Mouse (Mus musculus) liver, embryonic 12.5 days (tissue): Measurements from ENCODE around the gene Mycl. TPM values are rescaled to one million over a fixed set of nuclear protein-coding genes. Genes with fewer than 3 reads are reported as not detected.

ENCODE experiments used
- ATAC-seq: fragments of 200-750 bp; cut with Nextera tagmentation; 2 replicates; pipeline ENCODE4 v1.8.0; 2017; ENCODE audit warnings: moderate number of reproducible peaks, mild to moderate bottlenecking, moderate library complexity
- H3K27ac ChIP-seq: fragments of 300-500 bp; sonication (generic); 2 replicates; pipeline ENCODE4 v1.5.1; 2016; ENCODE audit warnings: mild to moderate bottlenecking
- H3K27me3 ChIP-seq: fragments of 300-500 bp; sonication (generic); replicated peaks from 2 replicates; pipeline ENCODE4 v1.6.1; 2016; ENCODE audit warnings: mild to moderate bottlenecking, moderate library complexity
- H3K36me3 ChIP-seq: fragments of 300-500 bp; sonication (generic); 2 replicates; pipeline ENCODE4 v1.6.1; 2016; ENCODE audit warnings: mild to moderate bottlenecking, moderate library complexity
- H3K4me1 ChIP-seq: fragments of 300-500 bp; sonication (generic); 2 replicates; pipeline ENCODE4 v1.6.1; 2016
- H3K4me2 ChIP-seq: fragments of 300-500 bp; sonication (generic); 2 replicates; pipeline ENCODE4 v1.6.1; 2016; ENCODE audit warnings: mild to moderate bottlenecking, moderate library complexity
- H3K4me3 ChIP-seq: fragments of 300-500 bp; sonication (generic); 2 replicates; pipeline ENCODE4 v1.5.1; 2016; ENCODE audit warnings: mild to moderate bottlenecking, moderate library complexity
- H3K9ac ChIP-seq: fragments of 300-500 bp; sonication (generic); 2 replicates; pipeline ENCODE4 v1.6.1; 2016; ENCODE audit warnings: mild to moderate bottlenecking, moderate library complexity
- H3K9me3 ChIP-seq: fragments of 300-500 bp; sonication (generic); replicated peaks from 2 replicates; pipeline ENCODE4 v1.6.1; 2016; ENCODE audit warnings: mild to moderate bottlenecking, moderate library complexity
- WGBS: fragments of 180-500 bp; shearing (Covaris S2); methylation state at CpG from one replicate; pipeline ENCODE4 v1.1.7; 2016; ENCODE audit not compliant: insufficient replicate concordance; 5-methylcytosine and 5-hydroxymethylcytosine counted together
- polyA plus RNA-seq: library from polyadenylated mRNA; unstranded; fragments of >200 nt; fragmentation: Nextera tagmentation; extraction: Ambion mirVana; gene quantifications from 2 replicates; pipeline ENCODE4 v1.2.1, GENCODE M21; 2016

Gene Mycl
- 1.2 and 1.6 TPM in 2 replicates for polyA plus RNA-seq

DNA sequence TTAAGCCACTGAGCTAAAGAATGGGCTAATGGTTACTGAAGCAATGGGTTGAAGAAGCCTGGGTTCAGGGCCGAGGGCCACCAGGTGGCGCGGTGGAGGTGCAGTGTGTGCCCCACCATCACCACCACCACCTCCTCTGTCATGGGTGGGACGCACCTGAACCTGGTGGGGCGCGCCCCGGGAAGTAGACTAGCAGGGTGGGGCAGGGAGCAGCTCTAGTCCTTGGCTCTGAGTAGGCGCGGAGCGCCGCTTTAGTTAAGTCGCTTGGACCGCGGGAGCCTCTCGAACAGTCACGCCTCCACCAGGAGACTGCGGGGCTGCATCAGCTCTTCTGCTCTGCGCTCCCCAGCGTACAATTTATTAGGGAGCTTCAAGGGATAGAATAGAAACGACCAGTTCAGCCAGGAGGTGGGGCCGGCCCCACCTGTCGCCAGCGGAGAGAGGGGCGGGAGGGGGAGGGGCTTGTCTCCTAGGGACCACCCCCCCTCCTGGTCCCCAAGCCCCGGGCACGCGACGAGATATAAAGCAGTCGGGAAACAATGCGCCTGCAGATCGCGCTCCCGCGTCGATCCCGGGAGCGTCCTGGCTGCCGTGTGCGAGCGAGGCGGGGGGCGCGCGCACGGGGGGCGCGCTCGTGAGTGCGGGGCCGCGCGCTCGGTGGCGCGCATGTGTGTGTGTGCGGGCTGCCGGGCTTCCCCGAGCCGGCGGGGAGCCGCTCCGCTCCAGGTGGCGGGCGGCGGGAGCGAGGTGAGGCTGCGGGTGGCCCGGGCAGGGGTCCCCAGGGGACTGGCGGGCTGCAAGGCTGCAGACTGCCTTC lies at the start of gene Mycl:
Mycl (plus strand) TSS at position 249 of the 817 bp plus-strand sequence.
- Histone ChIP-seq H3K27ac (no peak within 1 kb of the TSS), H3K9ac (peak within 1 kb of the TSS; percentile 40), H3K27me3 (peaks cover 65% of the 10 kb centered on the region), H3K4me3 (peak within 1 kb of the TSS; percentile 65), H3K36me3 (no peaks in the 10 kb centered on the region), H3K9me3 (no peaks in the 10 kb centered on the region), H3K4me2 (peak within 1 kb of the TSS; percentile 94), H3K4me1 (peaks cover 19% of the 10 kb centered on the region)
- ATAC-seq: peak; percentile 70
- WGBS: under 1% methylated on average over 69 of the region's 69 CpGs

DNA sequence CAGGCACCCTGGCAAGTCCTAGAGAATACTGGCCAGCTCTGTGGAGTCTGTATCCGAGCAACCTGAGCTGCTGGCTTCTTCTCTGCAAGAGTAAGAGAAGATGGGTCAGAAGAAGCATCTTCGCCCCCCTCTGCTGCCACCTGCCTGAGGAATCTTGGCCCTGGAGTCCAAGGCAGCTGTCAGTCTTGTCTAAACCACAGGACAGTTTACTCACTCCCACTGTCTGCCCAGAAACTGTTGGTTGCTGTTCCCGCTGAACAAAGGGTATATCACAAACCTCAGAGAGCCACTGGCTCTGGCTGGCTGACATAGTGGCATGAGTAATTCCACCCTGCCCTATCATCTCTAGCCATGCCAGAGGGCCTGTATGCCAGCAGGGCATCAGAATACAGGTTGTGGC lies 48.2 kb upstream of the Mycl start:
- Histone ChIP-seq H3K27ac (no peak overlapping the region), H3K4me1 (no peaks in the 10 kb centered on the region), H3K4me2 (no peak overlapping the region), H3K4me3 (no peak overlapping the region), H3K36me3 (no peaks in the 10 kb centered on the region), H3K9ac (no peak overlapping the region), H3K27me3 (peaks cover 23% of the 10 kb centered on the region; the same call in 1 of the 2 replicates), H3K9me3 (no peaks in the 10 kb centered on the region)
- WGBS: 58% methylated on average over 3 of the region's 3 CpGs
- ATAC-seq: no peak

DNA sequence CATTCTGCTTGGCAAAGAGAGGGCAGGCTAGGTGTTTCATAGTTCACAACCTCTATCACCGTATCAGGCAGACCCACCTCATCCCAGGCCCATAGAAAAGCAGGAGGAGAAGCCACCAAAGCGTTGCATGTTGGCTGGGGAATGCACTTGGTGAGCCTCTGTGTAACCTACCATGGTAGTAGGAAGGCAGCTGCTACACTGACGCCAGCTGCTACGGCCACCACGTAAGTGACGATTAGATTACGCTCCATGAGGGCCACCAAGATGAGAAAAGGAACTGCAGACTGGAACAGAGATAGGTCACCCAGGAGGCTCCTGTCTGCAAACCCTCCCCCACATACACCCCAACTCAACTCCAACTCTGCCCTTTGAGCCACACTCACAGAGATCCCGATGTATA lies 46.4 kb upstream of the Mycl start:
- WGBS: 53% methylated on average over 8 of the region's 8 CpGs
- Histone ChIP-seq H3K9me3 (no peaks in the 10 kb centered on the region), H3K27me3 (peaks cover 18% of the 10 kb centered on the region; the same call in 1 of the 2 replicates), H3K4me2 (no peak overlapping the region), H3K9ac (no peak overlapping the region), H3K4me1 (no peaks in the 10 kb centered on the region), H3K27ac (no peak overlapping the region), H3K36me3 (no peaks in the 10 kb centered on the region), H3K4me3 (no peak overlapping the region)
- ATAC-seq: no peak

DNA sequence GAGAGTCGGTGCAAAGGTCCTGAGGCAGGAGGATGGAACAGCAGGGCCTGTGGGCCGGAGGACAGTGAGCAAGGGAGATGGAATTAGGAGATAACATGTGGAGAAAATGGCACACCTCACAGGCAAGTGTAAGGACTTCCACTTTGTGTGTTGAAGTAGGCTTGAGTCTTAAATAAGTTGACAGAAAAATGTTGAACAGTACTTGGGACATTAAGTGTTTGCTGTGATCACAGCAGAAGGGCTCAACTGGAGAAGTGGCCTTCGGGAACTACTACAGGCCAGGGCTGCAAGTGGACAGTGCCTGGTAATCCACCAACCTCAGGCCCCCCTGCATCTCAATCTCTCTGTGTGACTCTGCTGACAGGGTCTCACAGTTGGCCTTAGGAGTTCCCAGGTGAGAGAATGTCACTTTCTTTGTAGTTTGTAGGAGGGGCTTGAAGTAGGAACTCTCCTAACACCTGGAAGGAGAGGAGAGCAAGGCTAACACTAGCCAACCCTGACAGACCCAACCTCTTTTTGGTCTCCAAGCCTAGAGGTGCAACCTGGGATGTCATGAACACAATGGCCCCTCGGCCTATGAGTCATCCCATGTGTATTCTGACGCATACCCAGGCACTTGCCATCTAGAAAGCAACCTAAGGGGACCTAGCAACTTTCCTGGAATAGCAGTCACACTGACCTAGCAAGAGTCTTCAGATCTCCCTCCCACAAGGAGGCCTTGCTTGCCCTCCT lies 40.6 kb upstream of the Mycl start:
- Histone ChIP-seq H3K27ac (peak overlapping the region; percentile 12; the same call in 1 of the 2 replicates), H3K36me3 (no peaks in the 10 kb centered on the region), H3K4me3 (peak overlapping the region; percentile 33; the same call in 1 of the 2 replicates), H3K9ac (peak overlapping the region; percentile 29; the same call in 1 of the 2 replicates), H3K4me1 (peaks cover 23% of the 10 kb centered on the region), H3K9me3 (no peaks in the 10 kb centered on the region), H3K27me3 (peaks cover 46% of the 10 kb centered on the region), H3K4me2 (peak overlapping the region; percentile 67)
- 53% methylated on average over 5 of the region's 5 CpGs for WGBS
- ATAC-seq: no peak

DNA sequence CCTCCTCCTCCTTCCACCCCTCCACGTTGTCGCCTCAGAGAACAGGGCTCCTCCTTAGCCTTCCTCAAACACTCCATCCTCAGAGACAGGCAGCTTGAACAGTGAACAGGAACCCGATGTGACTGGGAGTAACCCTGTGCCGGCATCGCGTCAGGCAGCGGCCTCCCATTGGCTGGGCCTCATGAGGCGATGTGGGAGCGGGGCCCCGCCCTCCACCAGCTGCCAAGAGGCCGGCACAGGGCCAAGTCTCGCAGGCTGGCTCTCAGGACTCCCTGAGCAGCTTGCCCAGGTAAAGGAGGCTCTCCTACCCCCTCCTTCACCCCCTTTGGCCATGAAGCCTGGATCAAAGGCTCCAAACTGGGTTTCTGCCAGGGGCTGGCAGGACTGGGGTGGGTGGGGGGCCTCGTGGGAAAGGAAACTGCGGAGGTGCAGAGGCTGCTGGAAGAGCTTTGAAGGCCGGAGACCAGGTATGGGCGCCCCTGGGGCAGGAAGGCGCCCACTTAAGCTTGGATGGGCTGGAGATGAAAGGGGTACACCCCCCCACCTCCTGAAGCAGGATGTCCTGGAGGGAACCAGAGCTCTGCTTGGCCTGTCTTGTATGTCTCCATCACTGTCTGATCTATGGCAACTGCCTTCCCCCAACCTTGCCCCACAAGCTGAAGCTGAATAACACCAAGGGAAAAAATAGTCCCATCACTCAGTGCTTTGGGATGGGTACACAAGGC lies 39.9 kb upstream of the Mycl start:
- Histone ChIP-seq H3K36me3 (no peaks in the 10 kb centered on the region), H3K27me3 (peaks cover 53% of the 10 kb centered on the region), H3K9me3 (no peaks in the 10 kb centered on the region), H3K4me3 (peak overlapping the region; percentile 33), H3K27ac (peak overlapping the region; percentile 41; the same call in 1 of the 2 replicates), H3K4me2 (peak overlapping the region; percentile 67), H3K4me1 (peaks cover 29% of the 10 kb centered on the region), H3K9ac (peak overlapping the region; percentile 66)
- 10% methylated on average over 17 of the region's 17 CpGs for WGBS
- ATAC-seq: peak; percentile 98

DNA sequence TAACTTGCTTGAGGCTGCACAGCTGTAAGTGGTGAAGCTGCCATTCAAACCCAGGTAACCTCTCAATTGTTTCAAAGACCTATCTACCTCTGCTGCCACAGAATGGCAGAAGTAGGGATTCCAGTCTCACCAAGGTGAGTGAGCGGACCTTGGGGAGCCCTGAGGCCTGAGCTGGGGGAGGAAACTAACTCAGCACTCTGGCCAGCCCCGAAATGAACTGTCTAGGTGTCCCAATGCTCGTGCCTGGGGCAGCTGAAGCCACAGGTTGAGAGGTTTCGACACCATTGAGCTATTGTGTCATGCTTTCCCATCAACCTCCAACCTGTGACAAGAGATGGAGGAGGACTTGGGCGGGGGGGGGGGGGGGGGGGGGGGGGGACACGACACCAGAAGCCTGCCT lies 39.2 kb upstream of the Mycl start:
- no peak for ATAC-seq
- Histone ChIP-seq H3K4me1 (peaks cover 36% of the 10 kb centered on the region), H3K4me2 (peak overlapping the region; percentile 67; the same call in 1 of the 2 replicates), H3K27ac (no peak overlapping the region), H3K9ac (no peak overlapping the region), H3K36me3 (no peaks in the 10 kb centered on the region), H3K4me3 (no peak overlapping the region), H3K9me3 (no peaks in the 10 kb centered on the region), H3K27me3 (peaks cover 55% of the 10 kb centered on the region)
- 82% methylated on average over 4 of the region's 6 CpGs for WGBS

DNA sequence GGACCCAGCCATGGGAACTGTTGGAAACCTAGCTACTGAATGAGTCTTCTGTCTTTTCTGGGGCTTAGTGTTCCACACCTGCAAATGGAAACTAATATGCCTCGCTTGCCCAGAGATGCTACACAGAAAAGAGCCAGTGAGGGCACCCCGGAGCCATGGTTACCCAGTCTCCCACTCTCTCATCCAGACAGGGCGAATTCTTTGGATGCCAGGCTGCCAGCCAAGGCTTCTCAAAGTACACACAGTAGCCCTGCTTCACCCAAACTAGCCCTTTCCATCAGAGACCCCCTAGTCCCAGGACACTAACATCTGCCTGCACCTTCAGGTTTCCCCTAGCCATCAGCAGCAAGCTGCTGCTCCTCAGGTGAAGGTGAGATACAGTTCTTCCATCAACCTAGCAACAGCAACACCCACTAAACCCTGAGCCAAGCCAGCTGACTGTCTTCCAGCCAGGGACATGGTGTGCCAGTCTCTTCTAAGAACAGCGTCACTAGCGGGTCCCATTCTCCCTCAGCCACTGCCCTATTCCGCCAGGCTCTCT lies 36.9 kb upstream of the Mycl start:
- H3K27me3 ChIP-seq: peaks cover 67% of the 10 kb centered on the region
- H3K9ac ChIP-seq: no peak overlapping the region
- no peak overlapping the region for H3K4me2 ChIP-seq
- no peak overlapping the region for H3K27ac ChIP-seq
- no peaks in the 10 kb centered on the region for H3K36me3 ChIP-seq
- no peak overlapping the region for H3K4me3 ChIP-seq
- no peak for ATAC-seq
- H3K9me3 ChIP-seq: no peaks in the 10 kb centered on the region
- H3K4me1 ChIP-seq: peaks cover 41% of the 10 kb centered on the region
- 71% methylated on average over 6 of the region's 6 CpGs for WGBS

DNA sequence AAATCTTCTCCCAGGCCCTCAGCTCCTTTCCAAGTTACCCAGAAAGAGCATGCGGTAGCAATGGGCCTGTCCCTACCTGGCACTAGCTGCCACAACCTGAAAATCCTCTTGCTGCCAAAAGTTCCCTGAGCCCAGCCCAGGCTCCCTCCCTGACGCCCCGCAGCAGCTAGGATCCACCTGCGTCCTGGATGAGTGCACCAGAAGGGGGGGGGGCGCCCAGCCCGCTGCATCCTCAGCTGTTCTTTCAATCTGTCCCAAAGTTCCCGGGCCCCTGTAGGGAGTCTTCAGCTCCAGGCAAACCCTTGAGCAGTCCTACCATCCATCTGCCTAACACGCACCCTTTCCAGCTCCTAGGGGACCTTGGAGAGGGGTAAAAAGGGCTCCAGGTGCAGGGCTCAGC lies 35.6 kb upstream of the Mycl start:
- no peaks in the 10 kb centered on the region for H3K36me3 ChIP-seq
- peak overlapping the region; percentile 69 for H3K4me2 ChIP-seq
- H3K4me3 ChIP-seq: peak overlapping the region; percentile 46
- H3K4me1 ChIP-seq: peaks cover 36% of the 10 kb centered on the region
- H3K9me3 ChIP-seq: no peaks in the 10 kb centered on the region
- WGBS: 12% methylated on average over 8 of the region's 8 CpGs
- no peak for ATAC-seq
- no peak overlapping the region for H3K9ac ChIP-seq
- peaks cover 79% of the 10 kb centered on the region for H3K27me3 ChIP-seq
- no peak overlapping the region for H3K27ac ChIP-seq

DNA sequence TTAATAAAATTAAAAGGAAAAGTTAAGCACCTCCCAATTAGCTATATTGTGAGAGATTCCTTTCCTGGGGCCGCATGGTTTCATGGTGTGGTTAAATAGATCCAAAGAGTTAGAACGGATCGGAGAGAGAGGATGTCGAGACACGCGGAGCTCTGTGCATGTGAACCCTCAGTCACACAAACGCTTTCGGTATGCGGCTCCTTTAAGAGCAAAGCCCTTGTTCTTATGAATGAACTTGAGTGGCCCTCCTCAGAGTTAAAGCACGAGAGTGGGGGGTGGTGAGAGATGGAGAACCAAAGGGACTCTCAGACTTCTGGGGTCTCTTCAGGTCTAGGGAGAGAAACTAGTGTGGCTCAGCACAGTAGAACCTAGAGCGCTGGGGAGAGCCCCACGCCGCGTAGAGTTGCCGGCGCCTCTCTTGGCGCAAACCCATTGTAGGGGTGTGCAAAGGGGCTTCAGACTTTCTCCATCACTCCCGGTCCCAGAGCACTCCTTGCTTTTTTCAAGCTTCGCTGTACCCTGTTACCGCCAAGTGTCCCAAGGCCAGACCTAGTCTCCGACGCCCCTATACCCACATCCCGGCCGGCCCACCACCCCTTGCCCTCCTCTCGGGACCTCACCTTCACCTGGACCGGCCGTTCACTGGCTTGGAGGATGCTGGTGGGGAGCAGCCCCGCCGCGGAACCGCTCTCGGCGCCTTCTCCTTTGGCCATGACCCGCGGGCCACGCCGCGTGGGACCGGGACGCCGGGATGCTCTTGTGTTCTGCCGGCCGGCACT lies 34.9 kb upstream of the Mycl start:
- H3K9me3 ChIP-seq: no peaks in the 10 kb centered on the region
- ATAC-seq: no peak
- H3K4me3 ChIP-seq: peak overlapping the region; percentile 46
- no peak overlapping the region for H3K27ac ChIP-seq
- peak overlapping the region; percentile 69 for H3K4me2 ChIP-seq
- H3K36me3 ChIP-seq: no peaks in the 10 kb centered on the region
- WGBS: under 1% methylated on average over 43 of the region's 43 CpGs
- H3K4me1 ChIP-seq: peaks cover 29% of the 10 kb centered on the region
- H3K27me3 ChIP-seq: peaks cover 79% of the 10 kb centered on the region
- H3K9ac ChIP-seq: no peak overlapping the region

DNA sequence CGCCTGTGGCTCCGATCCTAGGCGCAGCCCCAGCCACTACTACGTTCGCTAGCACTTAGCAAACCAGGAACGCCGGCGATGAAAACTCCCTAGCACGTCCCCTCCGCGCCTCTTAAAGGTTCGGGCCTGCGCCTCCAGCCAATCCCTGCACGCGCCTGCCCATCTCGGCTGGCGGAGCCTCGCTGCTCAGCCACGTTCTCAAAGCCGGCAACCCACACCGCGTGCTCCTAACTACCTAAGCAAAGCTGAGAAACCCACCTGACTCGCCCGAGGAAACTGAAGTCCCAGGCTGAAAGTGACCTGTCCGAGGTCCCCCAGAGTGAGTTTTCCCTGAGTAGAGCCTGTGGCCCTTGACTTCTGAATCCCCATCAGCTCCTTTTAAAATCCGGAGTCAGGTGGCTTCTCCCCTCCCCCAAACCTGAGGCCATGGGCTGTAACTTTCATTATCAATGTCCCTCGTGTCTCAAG lies 34.3 kb upstream of the Mycl start, which contains the start of gene Mfsd2a:
Mfsd2a (minus strand) TSS at position 89 of the 468 bp plus-strand sequence.
- under 1% methylated on average over 27 of the region's 27 CpGs for WGBS
- peak; percentile 32; the same call in 1 of the 2 replicates for ATAC-seq
- Histone ChIP-seq H3K27me3 (peaks cover 83% of the 10 kb centered on the region), H3K4me3 (peak within 1 kb of the TSS; percentile 46), H3K36me3 (no peaks in the 10 kb centered on the region), H3K27ac (no peak within 1 kb of the TSS), H3K4me2 (peak within 1 kb of the TSS; percentile 69), H3K9me3 (no peaks in the 10 kb centered on the region), H3K9ac (no peak within 1 kb of the TSS), H3K4me1 (peaks cover 23% of the 10 kb centered on the region)

DNA sequence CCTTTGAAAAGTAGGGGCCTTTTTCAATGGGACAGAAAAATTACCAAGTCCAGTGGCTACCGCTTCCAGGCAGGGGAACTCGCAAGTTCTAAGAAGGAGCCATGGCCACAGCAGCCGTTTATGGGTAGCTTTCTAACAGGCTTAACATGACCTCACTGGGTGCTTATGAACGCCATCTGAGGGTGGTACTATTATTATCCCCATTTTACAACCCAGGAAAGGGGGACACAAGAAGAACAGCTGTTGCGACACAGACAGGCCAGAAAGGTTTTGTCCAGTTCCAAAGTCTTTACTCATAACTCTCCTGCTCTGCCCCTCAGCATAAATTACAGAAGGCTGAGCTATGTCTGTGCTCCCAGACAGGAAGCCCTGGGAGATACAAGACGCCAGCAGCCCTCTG lies 33.9 kb upstream of the Mycl start:
- ATAC-seq: no peak
- Histone ChIP-seq H3K9ac (no peak overlapping the region), H3K9me3 (no peaks in the 10 kb centered on the region), H3K27ac (no peak overlapping the region), H3K36me3 (no peaks in the 10 kb centered on the region), H3K4me3 (peak overlapping the region; percentile 46; the same call in 1 of the 2 replicates), H3K4me2 (peak overlapping the region; percentile 69), H3K4me1 (peaks cover 20% of the 10 kb centered on the region), H3K27me3 (peaks cover 87% of the 10 kb centered on the region)
- WGBS: 30% methylated on average over 6 of the region's 6 CpGs
